Mouse (Mus musculus) spleen, adult 2 months (tissue): ENCODE measurements around the gene Kl.

Experiments used
- CTCF ChIP-seq: fragments of 200-500 bp; IDR thresholded peaks from 2 replicates; pipeline ENCODE4 v1.5.1; 2011; ENCODE audit warnings: mild to moderate bottlenecking, inconsistent platforms; ENCODE audit not compliant: insufficient read depth, insufficient read length, insufficient replicate concordance; ENCODE audit errors: extremely low read depth
- POLR2A ChIP-seq: fragments of 200-500 bp; IDR thresholded peaks from 2 replicates; pipeline ENCODE4 v1.6.1; 2011; ENCODE audit warnings: low read depth, low read length, inconsistent platforms

GRCm38 (mm10) chr5:151042911-151043310, 90.5 kb downstream of the Kl start:
- no peak for TF ChIP-seq CTCF
- TF ChIP-seq POLR2A, result no peak
